Mouse (Mus musculus) embryo, embryonic 11 days (tissue): ENCODE data around the gene Rhov.

Experiments
- DNase-seq: peaks from one replicate; pipeline ENCODE4 v3.0.0-alpha.2; 2015

Gene Rhov

DNA sequence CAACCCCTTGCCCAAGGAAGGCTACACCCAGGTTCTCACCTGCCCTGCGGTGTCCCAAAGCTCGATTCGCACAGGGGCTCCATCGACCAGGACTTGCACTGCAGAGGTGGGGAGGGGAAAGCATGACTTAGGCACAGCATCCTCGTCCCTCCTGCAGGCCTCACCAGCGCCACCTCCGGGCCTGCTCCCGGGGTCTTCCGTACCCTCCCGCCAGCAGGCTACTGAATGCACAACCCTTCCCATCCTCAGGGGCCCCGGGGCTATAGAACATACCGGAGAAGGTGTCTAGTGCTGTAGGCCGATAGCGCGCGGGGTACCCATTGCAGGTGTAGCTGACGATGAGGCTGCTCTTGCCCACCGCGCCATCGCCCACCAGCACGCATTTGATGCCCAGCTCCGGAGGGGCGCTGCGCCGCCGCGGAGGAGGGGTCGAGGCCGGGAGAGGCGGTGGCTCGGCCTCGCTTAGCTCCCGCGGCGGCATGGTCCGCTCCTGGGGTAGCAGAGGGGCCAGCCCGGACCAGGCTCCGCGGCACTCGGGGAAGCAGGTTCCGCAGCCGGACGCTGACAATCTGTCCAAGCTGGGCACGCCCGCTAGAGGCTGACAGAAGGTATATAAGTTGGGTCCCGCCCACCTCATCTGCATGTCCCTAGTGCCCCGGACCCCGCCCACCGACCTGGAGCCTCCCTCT, at the start of gene Rhov:
Gene Rhov, minus strand, starts transcription at position 630 of the 689 bp plus-strand sequence.
- peak; percentile 88 for DNase-seq

DNA sequence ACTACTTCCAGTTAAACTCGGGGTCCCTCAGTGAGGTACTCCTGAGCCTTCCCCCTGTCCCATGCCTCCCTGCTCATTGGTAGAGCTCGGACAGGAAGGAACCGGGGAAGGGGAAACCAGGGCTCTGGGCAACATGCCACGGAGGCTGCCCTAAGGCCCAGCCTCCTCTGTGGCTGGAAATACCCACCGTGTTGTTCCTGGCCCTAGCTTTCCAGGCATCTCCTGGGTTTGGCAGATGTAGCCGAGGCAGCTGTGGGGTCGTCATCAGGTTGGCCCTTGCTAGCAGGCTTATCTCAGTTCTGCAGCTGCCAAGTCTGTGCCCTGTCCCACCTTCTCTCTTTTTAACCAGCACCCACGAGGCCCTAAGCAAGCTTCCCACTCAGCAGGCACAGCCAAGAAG, 49.5 kb upstream of the Rhov start:
- no peak for DNase-seq

DNA sequence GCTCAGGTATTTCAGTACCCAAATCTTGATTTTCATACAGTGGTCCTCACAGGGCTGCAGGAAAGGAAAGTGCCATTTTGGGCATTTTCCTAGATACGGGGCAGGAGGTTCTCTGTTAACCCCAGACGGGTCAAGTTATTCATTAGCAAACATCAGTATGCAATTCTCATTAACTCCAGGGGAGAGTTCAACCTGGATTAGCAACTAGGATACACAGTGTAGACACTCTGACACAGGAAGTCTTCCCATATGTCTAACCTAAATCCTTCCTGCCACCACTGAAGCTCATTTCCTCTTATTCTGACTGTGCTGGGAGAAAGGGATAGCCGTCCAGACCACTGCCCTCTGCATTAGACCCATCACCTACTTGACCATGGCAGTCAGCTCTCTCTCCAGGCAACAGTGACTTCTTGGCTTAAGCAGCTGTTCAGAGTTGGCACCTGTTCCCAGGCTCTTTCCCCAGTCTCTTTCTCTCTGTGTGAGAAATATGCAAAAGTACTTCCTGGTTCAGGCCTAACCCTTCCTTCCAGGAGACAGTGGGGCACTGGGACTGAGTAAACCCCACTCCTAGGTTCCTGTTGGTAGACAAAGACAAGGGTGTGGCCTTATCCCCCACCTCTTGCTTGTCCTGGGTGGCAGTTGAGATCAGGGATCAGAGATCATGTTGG, 47.1 kb upstream of the Rhov start:
- no peak for DNase-seq

DNA sequence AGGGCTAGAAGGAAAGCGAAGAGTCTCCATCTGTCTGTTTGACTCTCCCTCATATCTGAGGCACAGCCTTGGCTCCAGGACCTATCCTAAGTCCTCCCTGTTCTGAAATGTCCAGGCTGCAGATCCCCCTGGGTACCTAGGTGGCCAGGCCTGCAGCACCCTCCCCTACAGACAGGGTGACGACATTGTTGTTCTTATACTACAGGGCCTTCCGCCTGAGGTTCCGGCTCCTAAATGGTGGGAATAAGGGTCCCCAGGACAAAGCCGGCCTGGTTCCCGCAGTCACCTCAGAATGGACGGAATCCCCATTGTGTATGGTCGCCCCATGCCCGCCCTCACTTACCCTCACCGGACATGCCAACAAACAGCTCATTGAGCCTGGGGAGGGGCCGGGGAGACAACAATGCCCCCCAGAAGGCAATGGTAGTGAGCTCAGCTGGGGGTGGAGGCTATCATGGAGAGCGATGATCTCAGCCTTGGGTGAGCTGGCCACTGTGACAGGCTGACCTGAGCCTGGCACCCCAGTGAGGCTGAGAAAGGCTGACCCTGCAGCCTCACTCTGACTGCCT, 43.8 kb upstream of the Rhov start:
- DNase-seq, result no peak

DNA sequence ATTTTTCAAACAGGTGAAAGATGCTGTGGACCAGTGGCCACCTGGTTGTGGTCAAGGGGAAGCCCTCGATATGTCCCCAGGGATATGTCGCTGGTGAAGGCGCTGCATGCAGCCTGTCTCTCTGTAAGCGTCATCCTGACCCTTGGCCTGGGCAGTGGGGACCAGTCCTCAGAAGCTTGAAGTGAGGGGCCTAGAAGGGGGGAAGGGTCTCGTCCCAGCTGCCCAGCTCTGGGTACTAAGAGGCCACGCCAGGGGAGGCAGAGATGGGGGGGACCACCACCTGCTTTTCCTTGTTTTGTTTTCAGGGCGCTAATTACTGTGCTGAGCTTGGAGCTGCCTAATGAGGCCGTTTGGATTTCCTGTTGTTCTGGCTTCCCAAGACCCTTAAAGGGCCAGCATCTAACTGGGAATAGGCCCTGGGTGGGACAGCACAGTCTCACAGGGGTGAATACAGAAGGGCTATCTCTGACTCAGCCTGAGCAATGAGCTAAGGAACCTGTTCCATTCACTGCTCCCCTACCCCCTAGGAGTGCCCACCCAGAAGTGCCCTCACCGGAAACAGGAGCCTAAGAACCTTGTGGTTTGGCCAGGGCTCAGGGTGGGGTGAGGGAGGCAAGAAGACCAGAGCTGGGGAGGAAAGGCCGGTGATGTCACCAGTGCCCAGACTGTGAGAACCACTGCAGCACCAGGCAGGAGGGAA, 42.9 kb upstream of the Rhov start:
- no peak for DNase-seq

DNA sequence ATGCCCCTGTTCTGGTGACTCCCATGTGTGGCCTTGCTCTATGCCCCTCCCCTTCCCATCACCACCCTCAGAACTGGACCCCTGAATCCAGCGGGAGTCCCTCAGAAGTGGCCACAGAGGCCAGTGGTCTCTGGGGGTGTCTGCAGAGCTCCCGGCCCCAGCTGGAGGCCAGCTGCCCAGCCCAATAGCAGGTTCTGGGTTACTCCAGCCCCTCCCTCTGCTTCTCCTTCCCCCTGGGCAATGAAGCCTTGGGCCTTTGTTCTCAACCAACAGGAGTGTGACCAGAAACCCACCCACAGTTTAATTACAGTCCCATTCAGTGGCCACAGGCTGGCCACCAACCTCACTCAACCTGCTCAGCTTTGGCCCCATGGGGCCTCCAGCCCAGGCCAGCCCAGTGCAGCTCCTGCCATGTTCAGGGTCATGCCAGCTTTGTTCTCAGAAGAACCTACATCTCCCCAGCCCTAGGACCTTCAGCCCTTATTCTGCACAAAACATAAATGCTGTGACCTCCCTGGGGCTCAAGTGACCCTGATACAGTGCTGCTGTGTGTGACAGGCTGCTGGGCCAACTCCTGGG, 41.4 kb upstream of the Rhov start:
- DNase-seq, result no peak

DNA sequence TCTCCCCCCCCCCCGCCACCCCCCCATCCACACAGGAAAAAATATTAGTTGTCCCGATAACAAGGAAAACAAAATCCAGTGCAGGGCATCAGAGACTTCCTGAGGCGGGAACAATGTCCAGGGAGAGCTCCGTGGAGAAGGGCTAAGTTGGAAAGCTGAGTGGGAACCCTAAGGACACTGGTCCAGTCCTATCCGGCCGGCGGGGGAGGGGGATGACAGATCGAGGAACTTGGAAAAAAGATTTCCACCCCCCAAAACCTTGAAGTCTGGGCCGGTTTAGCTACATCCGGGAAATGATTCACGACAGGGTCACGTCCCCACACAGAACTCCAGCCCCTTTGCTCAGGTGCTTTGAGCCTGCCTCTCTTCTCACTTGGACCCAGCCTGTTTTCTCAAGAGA, 40.5 kb upstream of the Rhov start:
- no peak for DNase-seq

DNA sequence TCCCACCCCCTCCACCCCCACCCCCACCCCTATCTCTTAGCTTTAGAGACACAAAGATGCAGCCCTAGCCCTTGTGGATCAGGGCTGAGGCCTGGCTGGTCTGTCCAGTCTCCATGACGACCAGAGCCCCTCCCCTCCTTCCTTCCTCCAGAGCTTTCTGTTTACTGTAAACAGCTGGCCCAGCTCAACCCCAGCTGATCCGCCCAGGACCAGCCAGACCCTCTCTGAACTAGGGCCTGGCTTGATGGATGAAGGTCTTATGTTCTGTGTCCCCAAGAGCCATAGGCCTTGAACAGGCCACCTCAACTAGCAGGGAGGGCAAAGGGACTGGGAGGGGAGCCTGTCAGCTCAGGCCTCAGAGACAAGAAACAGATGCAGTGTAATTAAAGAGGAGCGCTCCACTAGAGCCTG, 33.7 kb upstream of the Rhov start:
- peak; percentile 62 for DNase-seq

DNA sequence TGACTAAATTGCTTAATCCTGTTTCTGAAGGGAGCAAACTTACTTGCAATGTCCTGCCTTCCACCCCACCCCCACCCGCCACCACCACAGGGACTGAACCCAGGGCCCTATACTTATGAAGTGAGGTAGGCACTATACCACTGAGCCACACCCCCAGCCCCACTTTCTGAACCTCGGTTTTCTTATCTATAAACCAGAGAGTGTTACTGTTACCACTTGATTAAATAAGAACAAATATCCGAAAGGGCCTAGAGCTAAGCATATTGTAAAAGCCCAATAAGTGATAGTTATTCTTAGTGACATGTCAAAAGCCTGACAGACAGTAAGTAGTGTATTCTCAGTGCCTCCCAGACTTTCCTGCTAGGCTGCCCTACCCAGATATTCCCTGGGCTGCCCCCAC, 33.3 kb upstream of the Rhov start:
- no peak for DNase-seq

DNA sequence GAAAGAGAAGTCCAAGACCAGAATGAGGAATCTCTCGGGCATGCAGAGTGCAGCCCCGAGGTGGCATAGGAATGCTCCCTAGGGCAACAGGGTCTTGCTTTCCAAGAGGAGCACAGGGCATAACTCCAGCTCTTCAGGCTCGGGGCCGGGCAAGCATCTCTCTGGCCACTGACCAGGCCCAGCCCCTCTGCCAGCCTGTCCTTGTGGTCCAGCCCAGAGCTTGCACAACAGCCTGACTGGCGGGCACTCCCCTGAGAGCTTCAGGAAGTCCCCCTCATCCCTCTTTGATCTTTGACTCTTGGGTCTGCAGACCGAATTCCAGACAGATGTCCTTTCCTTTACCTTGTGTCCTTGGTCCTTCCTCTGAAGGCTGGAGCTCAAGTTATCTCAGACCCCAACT, 31.8 kb upstream of the Rhov start:
- no peak for DNase-seq

DNA sequence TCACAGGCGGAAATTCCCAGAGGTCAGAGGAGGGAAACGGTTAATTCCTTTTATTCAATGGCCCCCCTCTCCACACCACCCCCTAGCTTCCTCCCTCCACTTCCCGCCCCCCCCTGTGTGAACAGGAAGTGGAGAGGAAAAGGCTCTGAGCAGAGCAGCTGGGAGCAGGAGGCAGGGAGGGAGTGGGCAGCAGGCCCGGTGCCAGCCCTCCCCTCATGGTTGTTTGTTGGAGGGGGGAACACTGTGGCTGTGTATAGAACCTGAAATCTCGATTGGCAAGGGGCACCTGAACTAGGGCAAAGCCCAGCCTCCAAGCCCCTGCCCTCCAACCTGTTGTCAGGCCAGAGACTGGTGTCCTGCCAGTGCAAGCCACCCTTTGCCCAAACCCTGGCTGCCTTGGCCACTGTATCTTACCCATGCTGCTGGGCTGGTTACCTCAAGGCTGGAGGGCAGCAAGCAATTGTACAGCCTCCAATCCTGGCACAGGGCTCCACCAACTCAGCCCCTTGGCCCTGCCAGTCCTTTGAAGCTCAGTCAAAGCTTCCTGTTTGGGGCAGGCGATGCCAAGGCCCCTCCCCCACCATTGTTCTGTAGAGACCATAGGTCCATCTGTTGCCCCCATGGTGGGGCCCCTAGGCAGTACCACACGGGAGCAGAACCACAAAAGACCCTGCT, 29.9 kb upstream of the Rhov start:
- no peak for DNase-seq

DNA sequence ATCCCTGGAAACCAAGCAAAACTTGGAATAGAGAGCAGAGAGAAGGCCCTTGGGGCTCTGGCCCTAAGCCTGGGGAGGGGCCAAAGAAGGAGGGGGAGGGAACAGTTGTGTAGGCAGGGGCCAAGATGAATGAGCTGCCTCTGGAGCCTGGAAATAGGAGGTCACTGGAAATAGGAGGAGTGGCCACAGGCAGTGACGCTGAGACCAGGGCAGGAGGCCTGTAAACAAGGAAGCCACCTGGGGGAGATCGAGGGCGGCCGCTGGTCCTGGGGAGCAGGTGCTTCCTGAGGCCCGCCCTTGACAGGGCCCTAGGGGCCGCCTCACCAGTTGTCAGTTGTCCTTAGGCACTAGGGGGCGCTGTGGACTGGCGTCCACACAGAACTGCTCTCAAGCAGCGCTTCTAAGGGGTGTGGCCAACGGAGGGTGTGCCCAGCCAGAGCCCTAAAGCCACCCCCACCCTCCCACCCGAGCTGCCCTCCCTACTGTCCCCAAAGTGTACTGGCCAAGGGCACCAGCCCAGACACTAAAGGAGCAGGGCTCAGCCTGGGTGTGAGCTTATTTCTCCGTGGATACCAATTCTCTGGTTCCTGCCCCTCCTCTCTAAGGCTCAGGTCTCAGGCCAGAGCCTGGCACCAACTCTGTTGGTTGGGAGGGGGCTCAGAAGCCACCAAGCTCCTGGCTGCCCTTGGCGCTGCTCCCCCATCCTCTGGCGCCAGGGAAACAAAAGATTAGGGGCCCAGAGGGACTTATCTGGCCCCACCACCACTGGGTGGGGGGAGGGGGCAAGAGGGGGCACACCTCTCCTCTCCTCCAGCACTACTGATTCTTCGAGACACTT, 29.1 kb upstream of the Rhov start:
- peak; percentile 90 for DNase-seq

DNA sequence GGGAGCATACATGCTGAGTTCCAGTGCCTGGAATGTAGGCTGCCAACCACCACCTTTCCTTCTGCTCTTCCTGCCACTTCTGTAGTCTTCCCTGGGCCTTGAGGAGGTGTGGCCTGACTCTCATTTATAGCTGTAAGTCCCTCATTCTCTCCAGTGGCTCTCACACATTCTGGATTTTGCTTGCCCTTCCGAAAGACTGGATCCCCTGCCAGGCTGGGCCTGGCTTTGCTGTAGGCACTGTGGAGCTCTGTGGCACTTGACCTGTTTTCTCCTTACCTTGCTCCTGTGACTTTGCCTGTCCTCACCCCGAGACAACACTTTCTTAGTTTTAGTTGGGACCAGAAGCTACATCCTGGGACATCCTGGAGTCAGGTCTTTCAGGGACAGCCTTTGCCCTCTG, 27.8 kb upstream of the Rhov start:
- DNase-seq, result no peak

DNA sequence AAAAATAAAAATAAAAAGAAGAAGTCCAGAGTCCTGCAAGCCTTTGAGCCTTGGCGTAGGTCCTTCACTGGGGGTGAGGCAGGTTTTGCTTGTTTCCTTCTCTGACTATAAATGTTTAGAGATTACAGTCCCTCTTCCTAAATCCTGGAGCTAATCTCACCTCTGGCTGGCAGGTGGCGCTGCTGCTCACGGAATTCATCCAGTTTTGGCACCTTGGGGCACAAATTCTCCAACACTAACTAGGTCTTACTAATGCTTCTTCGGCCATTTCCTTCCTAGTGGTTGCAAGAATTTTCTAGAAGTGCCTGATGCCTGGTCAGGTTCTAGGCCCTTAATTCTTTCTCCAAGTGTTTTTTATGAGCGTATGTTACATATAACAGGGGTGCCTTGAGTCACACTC, 27.3 kb upstream of the Rhov start:
- peak; percentile 74 for DNase-seq

DNA sequence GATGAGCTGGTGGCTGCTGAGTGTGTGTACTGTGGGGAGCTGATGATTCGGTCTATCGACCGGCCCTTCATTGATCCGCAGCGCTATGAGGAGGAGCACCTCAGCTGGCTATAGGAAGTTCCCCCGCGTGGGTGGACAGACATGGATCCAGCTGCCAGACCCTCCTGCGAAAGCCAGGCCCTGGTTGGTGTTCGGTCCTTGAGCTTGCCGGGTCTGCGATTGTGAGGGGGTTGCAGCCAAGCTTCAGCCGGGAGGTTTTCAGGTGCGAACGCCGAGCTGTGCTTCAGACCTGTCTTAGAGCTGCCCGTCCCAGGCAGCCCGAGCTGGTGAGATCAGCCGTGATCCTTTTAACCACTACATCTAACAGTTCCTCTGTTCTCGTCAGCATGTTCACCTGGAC, 26.4 kb upstream of the Rhov start:
- no peak for DNase-seq

DNA sequence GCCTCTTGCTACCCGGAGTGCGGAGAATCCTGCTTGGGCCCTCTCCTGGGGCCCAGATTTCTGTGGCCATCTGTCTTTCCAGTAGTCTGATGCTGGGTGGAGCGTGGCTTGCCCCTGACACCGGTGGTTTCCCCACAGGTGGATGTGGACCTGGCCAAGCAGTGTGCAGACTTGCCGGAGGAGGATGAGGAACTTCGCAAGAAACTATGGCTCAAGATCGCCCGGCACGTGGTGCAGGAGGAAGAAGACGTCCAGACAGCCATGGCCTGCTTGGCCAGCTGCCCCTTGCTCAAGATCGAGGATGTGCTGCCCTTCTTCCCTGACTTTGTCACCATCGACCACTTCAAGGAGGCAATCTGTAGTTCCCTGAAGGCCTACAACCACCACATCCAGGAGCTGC, 25.7 kb upstream of the Rhov start:
- no peak for DNase-seq

DNA sequence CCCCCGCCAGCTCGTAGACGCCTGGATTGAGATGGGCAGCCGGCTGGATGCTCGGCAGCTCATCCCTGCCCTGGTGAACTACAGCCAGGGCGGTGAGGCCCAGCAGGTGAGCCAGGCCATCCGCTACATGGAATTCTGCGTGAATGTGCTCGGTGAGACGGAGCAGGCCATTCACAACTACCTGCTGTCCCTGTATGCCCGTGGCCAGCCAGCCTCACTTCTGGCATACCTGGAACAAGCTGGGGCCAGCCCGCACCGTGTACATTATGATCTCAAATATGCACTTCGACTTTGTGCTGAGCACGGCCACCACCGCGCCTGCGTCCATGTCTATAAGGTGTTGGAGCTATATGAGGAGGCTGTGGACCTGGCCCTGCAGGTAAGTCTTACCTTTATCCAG, 23.3 kb upstream of the Rhov start:
- DNase-seq, result no peak

DNA sequence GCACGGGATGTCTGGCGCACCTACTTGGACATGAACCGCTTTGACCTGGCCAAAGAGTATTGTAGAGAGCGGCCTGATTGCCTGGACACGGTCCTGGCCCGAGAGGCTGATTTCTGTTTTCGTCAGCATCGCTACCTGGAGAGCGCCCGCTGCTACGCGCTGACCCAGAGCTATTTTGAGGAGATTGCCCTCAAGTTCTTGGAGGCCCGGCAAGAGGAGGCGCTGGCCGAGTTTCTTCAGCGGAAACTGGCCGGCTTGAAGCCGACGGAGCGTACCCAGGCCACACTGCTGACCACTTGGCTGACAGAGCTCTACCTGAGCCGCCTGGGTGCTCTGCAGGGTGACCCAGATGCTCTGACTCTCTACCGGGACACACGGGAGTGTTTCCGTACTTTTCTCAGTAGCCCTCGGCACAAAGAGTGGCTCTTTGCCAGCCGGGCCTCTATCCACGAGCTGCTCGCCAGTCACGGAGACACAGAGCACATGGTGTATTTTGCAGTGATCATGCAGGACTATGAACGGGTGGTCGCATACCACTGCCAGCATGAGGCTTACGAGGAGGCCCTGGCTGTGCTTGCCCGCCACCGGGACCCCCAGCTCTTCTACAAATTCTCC, 22.8 kb upstream of the Rhov start:
- no peak for DNase-seq

DNA sequence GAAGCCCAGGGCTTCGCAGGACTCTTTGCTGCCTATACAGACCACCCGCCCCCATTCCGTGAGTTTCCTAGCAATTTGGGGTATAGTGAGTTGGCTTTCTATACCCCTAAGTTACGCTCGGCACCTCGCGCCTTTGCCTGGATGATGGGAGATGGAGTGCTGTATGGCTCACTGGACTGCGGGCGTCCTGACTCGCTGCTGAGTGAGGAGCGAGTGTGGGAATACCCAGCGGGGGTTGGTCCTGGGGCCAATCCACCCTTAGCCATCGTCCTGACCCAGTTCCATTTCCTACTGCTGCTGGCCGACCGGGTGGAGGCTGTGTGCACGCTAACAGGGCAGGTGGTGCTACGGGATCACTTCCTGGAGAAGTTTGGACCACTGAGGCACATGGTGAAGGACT, 22.2 kb upstream of the Rhov start:
- DNase-seq, result no peak

DNA sequence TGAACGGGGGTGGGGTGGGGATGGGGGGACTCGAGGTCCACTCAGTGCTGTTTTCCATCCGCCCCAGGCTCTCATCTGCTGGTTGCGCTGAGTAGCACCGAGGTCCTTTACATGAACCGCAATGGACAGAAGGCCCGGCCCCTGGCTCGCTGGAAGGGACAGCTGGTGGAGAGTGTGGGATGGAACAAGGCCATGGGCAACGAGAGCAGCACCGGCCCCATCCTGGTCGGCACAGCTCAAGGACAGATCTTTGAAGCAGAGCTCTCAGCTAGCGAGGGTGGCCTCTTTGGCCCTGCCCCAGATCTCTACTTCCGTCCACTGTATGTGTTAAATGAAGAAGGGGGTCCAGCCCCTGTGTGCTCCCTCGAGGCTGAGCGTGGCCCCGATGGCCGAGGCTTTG, 21.8 kb upstream of the Rhov start:
- no peak for DNase-seq

DNA sequence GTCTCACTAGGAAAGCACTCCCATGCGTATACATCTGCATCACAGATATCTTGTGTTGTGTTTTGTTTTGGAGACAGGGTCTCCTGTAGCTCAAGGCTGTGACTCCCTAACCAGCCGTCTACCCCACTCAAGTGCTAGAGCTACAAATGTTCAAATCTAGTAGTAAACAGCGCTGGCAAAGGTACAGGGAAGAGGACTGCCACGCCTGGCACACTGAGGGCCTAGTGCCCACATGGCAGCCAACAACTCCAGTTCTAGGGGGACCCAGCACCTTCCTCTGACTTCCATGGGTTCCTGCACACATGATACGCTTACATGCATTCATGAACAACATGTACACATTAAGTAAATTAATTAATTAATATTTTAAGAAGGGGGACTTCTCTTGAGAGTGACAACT, 21.2 kb upstream of the Rhov start:
- DNase-seq, result no peak

DNA sequence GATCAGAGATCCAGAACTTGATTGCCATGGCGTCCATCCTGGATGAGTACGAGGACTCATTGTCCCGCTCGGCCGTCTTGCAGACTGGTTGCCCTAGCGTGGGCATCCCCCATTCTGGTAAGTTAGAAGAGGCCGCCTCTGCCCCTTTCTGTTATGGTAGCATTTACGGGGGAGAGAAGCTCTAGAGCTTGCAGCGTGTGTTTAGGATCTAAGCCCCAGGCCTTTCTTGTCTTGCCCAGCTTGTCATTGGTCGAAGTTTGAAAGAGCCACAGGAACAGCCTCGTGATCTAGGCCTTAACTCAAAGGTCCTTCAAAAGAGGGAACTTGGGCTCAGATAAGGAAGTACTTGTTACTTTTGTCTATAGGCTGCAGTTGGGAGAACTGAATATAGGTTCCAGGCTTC, 17.9 kb upstream of the Rhov start:
- peak; percentile 26 for DNase-seq
